Mouse (Mus musculus) v-Abl transformed pro-B cells (cell line): ENCODE data around the gene Inpp5e.

Experiments
- in situ Hi-C, 2 experiments: fragments of 400-800 bp; cut with MboI; formaldehyde crosslinking; loops; one replicate each; pipeline ENCODE4 v1.15.1; 2025; ENCODE audit not compliant: unreplicated experiment in 2 of 2

Gene Inpp5e

DNA sequence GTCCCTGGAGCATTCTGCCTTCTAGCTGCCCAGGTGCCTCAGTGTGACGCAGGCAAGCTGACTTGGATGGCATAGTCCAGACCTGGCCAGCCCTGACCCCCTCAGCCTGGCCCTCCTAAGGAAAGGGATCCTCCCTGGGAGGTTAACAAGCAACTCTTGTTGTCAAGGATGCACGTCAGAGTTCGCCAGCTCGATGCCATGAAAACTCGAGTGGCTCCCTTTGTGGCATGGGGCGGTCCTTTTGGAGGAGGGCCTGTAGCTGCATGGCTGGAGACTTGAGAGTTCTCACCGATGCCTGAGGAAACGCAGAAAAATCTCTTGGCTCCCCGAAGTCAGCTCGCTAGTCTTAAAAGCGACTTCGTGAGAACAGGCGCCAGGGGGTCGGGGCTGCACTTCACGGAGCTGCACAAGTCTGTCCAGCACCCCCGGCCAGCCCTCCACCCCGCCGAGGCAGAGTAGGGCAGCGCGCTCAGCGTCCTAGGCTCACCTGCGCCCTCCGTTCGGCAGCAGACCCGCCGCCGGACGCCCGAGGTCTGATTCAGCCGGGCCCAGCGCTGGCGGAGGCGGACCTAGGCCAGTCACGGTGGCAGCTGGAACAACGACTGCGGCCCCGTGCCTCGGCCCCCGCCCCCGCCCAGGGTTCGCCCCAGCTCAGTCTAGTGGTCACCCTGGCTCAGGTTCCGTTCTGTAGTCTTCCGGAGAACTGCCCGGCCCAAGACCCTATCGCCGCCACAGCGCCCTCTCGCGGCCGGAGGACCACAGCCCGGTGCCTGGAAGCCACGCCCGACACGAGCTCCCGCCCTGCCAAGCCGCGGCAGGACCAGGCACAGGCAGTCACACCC, at the start of gene Inpp5e:
Gene Inpp5e (minus strand): TSS at position 689 of the 842 bp plus-strand sequence.
- in situ Hi-C loops = no loop called here

GRCm38 (mm10) chr2:26458402-26459124, 49.6 kb upstream of the Inpp5e start:
- in situ Hi-C loops = loop anchor here in 1 of 2 experiments (10.0 kb wide), 1 partner anchor 86 kb away; no protein-coding TSS in a partner anchor

DNA sequence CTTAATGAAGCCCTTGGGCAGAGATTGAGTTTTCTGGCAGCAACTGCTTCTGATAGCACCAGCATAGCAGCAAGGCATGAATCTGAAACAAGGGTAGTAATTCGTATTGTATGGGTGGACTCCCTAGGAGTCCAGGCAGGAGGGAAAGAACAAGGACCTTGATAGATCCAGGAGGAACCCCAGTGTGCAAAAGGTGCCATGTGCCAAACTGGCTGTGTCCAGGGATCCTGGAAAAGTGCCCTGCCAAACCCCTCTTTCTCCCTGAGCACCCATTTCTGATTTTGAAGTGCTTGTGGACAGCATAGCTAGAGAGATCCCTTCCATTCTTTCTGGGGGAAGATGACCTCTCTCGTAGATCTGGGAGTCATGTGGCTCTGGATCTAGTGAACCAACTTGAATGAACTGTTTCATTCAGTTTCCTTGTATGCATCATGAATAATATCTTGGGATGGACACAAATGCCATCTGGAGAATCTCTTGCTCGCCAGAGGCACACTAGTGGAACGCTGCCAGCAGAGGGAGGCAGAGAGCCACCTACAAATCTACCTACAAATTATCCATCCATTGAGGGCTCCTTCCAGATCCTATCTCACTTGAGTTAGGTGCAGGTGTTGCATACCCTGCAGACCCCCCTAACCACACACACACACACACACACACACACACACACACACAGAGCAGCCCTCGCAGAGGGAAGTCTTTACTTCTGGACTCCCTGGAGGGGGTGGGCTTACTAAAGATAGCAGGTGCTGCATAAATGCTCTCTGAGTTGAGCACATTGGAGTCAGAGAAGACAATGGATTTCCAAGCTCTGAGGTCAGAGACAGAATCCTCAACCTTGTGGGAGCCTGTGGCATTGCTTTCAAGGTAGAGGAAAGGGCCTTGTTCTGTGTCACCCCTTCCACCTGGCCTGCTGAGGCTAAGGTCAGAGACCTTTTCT, 40.4 kb upstream of the Inpp5e start:
- in situ Hi-C loops = loop anchor here (5.0 to 10.0 kb wide), 8 partner anchors 43 to 455 kb away; partner anchors contain the start of genes Gpsm1 (in 2 of the 2) and Surf6 (in 2 of the 2)

DNA sequence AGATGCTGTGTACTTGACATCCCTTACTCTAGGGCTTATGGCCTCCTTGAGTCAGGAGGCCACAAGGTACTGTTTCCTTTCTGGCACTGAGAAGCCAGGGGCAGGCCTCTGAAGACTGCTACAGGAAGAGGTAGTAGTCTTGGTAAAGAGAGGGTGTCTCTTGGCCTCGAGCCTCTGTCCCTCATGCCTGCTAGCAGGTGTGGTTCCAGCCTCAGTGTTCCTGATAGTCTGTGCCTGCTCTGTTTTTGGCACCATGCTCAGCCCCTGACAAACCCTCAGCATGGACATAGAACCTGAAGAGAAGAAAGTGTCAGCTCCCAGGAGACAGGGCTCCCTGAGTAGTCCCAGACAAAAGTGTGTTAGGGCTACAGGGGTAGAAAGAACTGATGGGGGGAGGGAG, 38.4 kb upstream of the Inpp5e start:
- in situ Hi-C loops = loop anchor here (5.0 to 10.0 kb wide), 5 partner anchors 115 to 457 kb away; partner anchors contain the start of genes Gpsm1 (in 2 of the 2) and Surf6 (in 2 of the 2)

DNA sequence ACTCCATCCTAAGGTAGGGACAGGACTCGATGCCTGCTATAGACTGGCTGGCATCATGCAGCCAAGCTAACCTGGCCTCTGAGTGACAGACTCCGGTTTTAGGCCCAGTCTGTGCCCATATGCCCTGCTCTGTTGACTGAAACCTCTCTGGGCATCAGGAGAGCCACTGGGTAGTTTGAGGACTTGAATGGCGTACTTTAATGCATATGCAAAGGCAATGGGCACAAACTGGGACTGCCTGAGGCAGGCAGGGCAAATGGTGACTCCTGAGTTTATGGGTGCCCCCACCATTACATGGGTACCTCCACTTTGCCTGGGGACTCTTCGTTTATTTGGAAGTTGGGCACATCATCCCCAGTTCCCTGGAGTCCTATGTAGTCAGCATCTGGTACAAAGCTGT, 37.7 kb upstream of the Inpp5e start:
- in situ Hi-C loops = loop anchor here (5.0 to 10.0 kb wide), 5 partner anchors 116 to 458 kb away; partner anchors contain the start of genes Gpsm1 (in 2 of the 2) and Surf6 (in 2 of the 2)

DNA sequence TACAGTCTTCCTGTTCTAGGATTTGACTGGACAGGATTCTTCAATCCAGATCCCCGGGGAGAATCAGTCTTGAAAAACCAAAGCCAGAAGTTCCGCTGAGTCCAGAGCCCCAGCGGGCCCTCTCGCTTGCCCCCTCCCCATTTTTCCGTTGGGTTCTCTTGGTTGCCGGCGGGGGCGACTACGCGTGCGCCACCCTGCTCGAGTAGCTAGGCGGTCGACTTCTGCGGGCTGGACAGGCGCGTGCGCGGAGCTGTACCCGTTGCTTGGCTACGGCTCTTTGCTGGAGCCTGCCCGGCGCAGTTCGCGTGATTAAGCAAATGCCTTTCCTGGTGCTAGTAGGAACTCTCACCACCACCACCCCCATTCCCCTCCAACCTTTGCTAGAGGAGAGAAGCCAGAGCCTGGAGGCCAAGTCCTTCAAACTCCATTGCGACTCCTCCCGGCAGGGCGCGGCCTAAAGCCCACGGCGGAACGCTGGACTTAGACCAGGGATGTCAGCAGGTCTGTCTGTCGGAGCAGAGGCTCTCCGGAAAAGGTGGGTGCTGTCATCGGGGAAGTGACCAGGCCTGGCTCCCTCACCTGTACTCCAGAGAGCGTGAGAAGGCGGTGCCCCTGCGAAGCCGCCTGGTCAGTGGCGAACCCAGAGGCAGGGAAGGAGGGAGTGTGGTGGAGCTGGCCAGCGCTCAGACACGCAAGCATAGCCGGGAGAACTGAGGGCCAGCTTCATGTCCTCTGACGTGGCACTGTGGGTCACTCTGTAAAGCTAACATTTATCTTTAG, 36.9 kb upstream of the Inpp5e start:
- in situ Hi-C loops = loop anchor here (5.0 to 10.0 kb wide), 5 partner anchors 116 to 459 kb away; partner anchors contain the start of genes Gpsm1 (in 2 of the 2) and Surf6 (in 2 of the 2)

DNA sequence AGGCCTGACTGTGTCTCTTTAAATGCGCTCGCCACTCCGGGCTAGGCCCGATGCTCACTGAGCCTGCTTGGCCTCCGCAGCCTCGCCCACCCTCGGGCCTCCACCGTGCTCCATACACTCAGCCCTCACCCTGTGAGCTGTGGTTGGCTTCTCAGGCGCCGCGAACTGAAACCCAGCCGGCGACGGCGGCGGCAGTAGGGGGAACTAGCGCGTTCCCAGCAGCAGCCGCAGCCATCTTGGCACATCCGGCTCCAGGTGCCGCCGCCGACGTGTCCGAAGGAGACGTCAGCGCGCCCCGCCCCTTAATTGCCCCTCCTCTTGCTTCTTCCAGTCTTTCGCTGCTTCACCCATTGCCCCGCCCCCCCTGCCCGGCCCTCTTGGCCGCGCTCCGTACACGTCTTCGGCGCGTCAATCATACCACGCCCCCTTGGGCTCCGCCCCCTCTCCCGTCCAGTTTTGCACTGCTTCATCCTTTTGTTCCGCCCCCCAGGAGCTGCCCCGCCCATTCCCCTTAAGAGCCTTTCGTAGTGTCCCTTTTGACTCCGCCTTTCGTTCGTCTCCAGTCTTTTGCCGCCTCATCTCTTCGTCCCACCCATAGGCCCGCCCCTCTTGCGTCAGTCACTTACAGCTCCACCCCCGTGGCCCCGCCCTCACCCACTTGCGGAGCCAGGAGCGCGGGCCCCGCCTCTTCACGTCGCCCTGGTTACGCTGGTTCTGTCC, 36.1 kb upstream of the Inpp5e start, which contains the start of gene Sec16a:
Gene Sec16a (minus strand): TSS at position 271 of the 720 bp plus-strand sequence.
- in situ Hi-C loops = loop anchor here (5.0 to 10.0 kb wide), 5 partner anchors 117 to 460 kb away; partner anchors contain the start of genes Gpsm1 (in 2 of the 2) and Surf6 (in 2 of the 2)

GRCm38 (mm10) chr2:26444368-26444767, 35.4 kb upstream of the Inpp5e start:
- in situ Hi-C loops = loop anchor here (10.0 kb wide), 3 partner anchors 130 to 460 kb away; partner anchors contain the start of genes Gpsm1 (in 2 of the 2) and Surf6 (in 1 of the 2)

DNA sequence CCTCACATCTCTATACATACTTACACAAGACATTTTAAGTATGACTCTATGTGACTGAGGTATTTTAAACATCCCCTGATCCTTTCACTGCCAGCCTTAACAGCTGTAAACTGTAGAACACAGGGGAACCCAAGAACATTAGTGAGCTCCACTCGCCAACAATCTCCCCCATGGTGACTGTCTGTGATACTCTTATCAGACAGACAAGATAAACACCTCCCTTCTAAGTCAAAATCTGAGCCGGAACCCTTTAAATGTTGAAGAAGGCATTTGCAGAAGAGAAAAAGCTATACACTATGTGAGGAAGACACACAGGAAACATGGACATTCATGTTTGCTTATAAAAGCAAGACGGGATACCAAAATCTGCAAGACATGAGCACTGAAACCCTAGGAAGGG, 34.9 kb upstream of the Inpp5e start:
- in situ Hi-C loops = loop anchor here (10.0 kb wide), 3 partner anchors 129 to 461 kb away; partner anchors contain the start of genes Gpsm1 (in 2 of the 2) and Surf6 (in 1 of the 2)

DNA sequence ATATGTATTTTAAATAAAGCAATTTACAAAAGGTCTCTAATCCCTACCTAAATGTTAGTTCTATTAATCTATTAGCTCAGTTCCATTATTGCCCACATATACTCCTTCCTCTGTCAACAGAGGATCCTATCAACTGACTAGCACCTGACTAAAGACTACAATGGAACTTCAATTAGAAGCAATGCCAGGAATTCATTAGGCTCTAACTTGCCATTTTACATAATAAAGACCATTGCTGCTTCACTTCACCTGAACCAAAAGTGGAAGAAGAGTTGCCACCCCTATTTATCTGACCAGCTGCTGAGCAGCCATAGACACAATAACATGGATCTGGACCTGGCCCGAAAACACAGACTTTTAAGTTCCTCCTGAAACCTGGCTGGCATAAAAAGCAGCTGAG, 33.8 kb upstream of the Inpp5e start:
- in situ Hi-C loops = loop anchor here (10.0 kb wide), 3 partner anchors 128 to 462 kb away; partner anchors contain the start of genes Gpsm1 (in 2 of the 2) and Surf6 (in 1 of the 2)

GRCm38 (mm10) chr2:26441688-26442087, 32.7 kb upstream of the Inpp5e start:
- in situ Hi-C loops = loop anchor here (10.0 kb wide), 3 partner anchors 127 to 463 kb away; partner anchors contain the start of genes Gpsm1 (in 2 of the 2) and Surf6 (in 1 of the 2)

DNA sequence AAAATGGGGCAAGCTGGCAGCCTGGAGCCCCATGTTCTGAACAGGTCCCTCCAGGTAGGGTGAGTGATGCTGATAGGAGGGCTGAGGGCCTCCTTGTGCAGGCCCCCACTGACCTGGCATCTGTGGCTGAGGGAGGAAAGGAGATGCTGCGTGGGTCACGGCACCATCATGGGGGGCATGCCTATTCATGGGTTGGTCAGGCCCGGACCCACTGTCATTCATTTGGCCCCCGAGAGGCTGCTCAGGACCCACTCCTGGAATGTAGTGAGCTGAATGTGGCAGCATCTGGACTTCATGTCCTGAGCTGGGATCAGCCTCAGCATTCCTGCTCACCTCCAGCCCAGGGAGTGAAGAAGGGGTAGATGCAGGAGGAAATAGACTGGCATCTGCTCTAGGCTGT, 32.3 kb upstream of the Inpp5e start:
- in situ Hi-C loops = loop anchor here (10.0 kb wide), 3 partner anchors 126 to 464 kb away; partner anchors contain the start of genes Gpsm1 (in 2 of the 2) and Surf6 (in 1 of the 2)

- in situ Hi-C loops = loop anchor here (10.0 kb wide), 3 partner anchors 125 to 465 kb away; partner anchors contain the start of genes Gpsm1 (in 2 of the 2) and Surf6 (in 1 of the 2)
These were observed 30.7 kb upstream of the Inpp5e start for GRCm38 (mm10) chr2:26439671-26440070.

- in situ Hi-C loops = no loop called here
These were observed 29.4 kb upstream of the Inpp5e start for GRCm38 (mm10) chr2:26438373-26438772.

DNA sequence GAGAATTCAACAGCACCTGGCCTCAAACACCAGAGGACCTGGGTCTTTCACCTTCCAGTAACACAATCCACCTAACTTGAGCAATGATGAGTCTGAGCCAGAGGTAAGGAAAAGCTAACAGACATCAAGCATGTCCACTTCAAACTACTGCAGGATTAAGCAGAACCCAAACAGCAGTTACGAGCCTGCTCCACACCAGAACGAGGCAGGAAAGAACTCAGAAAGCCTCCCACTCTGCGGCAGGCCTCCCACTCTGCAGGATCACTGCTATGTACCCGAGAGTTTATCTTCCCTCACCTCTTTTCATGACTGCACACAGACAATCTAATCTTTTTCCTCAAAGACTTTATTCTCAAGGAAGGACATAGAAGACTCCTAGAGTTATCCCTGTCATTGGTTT, 28.2 kb upstream of the Inpp5e start:
- in situ Hi-C loops = no loop called here

DNA sequence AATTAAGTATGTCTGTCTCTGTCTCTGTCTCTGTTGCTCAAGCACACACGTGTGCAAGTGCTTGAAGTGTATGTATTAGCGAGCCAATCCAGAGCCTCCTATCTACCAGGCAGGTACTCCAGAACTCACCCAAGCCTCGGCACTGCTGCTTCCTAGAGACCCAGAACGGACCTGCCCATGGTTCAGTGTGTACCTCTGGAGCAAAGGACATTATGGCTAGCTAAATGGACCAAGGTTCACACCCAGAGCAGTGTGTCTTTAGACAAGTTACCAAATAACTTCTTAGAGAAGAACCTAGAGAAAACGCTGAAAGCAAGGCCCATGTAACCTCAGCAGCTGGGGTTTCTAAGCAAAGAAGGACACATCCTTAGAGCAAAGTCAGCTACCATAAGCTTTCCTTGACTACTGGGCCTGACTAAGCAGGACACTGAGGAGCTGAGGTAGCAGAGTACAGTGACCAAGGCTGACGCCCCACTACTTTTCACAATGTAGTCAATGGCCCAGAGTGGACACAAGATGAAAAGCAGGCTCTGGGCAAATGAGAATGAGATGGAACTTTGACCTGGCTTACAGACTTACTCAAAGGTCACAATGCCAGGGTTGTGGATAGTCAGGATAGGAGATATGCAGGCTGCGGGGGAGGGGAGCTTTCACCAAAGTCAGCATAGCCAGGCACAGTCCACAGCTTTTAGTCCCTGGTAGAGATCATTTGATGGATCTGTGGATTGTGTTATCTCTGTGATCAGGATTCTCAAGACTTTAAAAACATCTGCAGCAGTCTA, 26.0 kb upstream of the Inpp5e start:
- in situ Hi-C loops = no loop called here

GRCm38 (mm10) chr2:26429851-26430250, 20.8 kb upstream of the Inpp5e start:
- in situ Hi-C loops = no loop called here
